Mouse (Mus musculus) heart, embryonic 12.5 days (tissue): ENCODE measurements at regions not wholly inside any gene's neighbourhood (a gene's known extent, or its start where the extent isn't known, plus 50 kb on each side); places are given as distances from the start of the nearest gene placed in this dataset.
"Not testable (repeated sequence)": the region's sequence is repeated elsewhere in the genome, so short reads cannot be mapped to it uniquely, and the experiment has no call there.

Experiments
- ATAC-seq: fragments of 200-750 bp; cut with Nextera tagmentation; 2 replicates; pipeline ENCODE4 v1.8.0; 2017; ENCODE audit warnings: moderate TSS enrichment, moderate library complexity; ENCODE audit not compliant: insufficient number of reproducible peaks, low FRiP score
- H3K27ac ChIP-seq: fragments of 300-500 bp; sonication (generic); 2 replicates; pipeline ENCODE4 v1.5.1; 2016; ENCODE audit warnings: mild to moderate bottlenecking, moderate library complexity; ENCODE audit not compliant: poor library complexity, severe bottlenecking
- H3K27me3 ChIP-seq: fragments of 300-500 bp; sonication (generic); replicated peaks from 2 replicates; pipeline ENCODE4 v1.6.1; 2016; ENCODE audit warnings: mild to moderate bottlenecking, moderate library complexity
- H3K36me3 ChIP-seq: fragments of 300-500 bp; sonication (generic); 2 replicates; pipeline ENCODE4 v1.6.1; 2016; ENCODE audit warnings: mild to moderate bottlenecking, moderate library complexity
- H3K4me1 ChIP-seq: fragments of 300-500 bp; sonication (generic); replicated peaks from 2 replicates; pipeline ENCODE4 v1.6.1; 2016; ENCODE audit warnings: mild to moderate bottlenecking
- H3K4me2 ChIP-seq: fragments of 300-500 bp; sonication (generic); 2 replicates; pipeline ENCODE4 v1.6.1; 2016; ENCODE audit warnings: mild to moderate bottlenecking, moderate library complexity
- H3K4me3 ChIP-seq: fragments of 300-500 bp; sonication (generic); 2 replicates; pipeline ENCODE4 v1.5.1; 2016; ENCODE audit warnings: mild to moderate bottlenecking
- H3K9ac ChIP-seq: fragments of 300-500 bp; sonication (generic); 2 replicates; pipeline ENCODE4 v1.6.1; 2016; ENCODE audit warnings: mild to moderate bottlenecking, moderate library complexity
- H3K9me3 ChIP-seq: fragments of 300-500 bp; sonication (generic); replicated peaks from 2 replicates; pipeline ENCODE4 v1.6.1; 2016; ENCODE audit warnings: mild to moderate bottlenecking, moderate library complexity
- WGBS: fragments of 180-500 bp; shearing (Covaris S2); methylation state at CpG from one replicate; pipeline ENCODE4 v1.1.7; 2016; 5-methylcytosine and 5-hydroxymethylcytosine counted together

- Histone ChIP-seq H3K36me3 (no peaks in the 10 kb centered on the region), H3K4me2 (no peak overlapping the region), H3K4me3 (no peak overlapping the region), H3K9ac (no peak overlapping the region), H3K9me3 (no peaks in the 10 kb centered on the region), H3K27ac (no peak overlapping the region), H3K27me3 (no peaks in the 10 kb centered on the region), H3K4me1 (no peaks in the 10 kb centered on the region)
- ATAC-seq, result no peak
- WGBS, result 21% methylated on average over 5 of the region's 5 CpGs
Measured at GRCm38 (mm10) chr14:48800857-48801256, 127.2 kb upstream of the Otx2 start.

- Histone ChIP-seq H3K27me3 (no peaks in the 10 kb centered on the region), H3K27ac (no peak overlapping the region), H3K4me2 (no peak overlapping the region), H3K9ac (no peak overlapping the region), H3K36me3 (no peaks in the 10 kb centered on the region), H3K4me3 (no peak overlapping the region), H3K4me1 (no peaks in the 10 kb centered on the region), H3K9me3 (no peaks in the 10 kb centered on the region)
- no peak for ATAC-seq
- WGBS, result 72% methylated on average over 4 of the region's 4 CpGs
Measured at GRCm38 (mm10) chr14:48800100-48800449, 126.5 kb upstream of the Otx2 start.

GRCm38 (mm10) chr14:48799442-48800099, 126.0 kb upstream of the Otx2 start:
- Histone ChIP-seq H3K4me2 (no peak overlapping the region), H3K9me3 (no peaks in the 10 kb centered on the region), H3K27me3 (no peaks in the 10 kb centered on the region), H3K4me1 (no peaks in the 10 kb centered on the region), H3K27ac (no peak overlapping the region), H3K9ac (no peak overlapping the region), H3K36me3 (no peaks in the 10 kb centered on the region), H3K4me3 (no peak overlapping the region)
- ATAC-seq, result no peak
- 65% methylated on average over 10 of the region's 10 CpGs for WGBS

GRCm38 (mm10) chr14:48791507-48791906, 117.9 kb upstream of the Otx2 start:
- H3K4me1 ChIP-seq, result no peaks in the 10 kb centered on the region
- H3K4me3 ChIP-seq, result no peak overlapping the region
- whole genome bisulfite sequencing, result 81% methylated on average over 5 of the region's 5 CpGs
- no peak overlapping the region for H3K9ac ChIP-seq
- H3K36me3 ChIP-seq, result no peaks in the 10 kb centered on the region
- H3K27me3 ChIP-seq, result no peaks in the 10 kb centered on the region
- no peak overlapping the region for H3K27ac ChIP-seq
- no peak overlapping the region for H3K4me2 ChIP-seq
- no peak for ATAC-seq
- H3K9me3 ChIP-seq, result no peaks in the 10 kb centered on the region

- Histone ChIP-seq H3K27me3 (no peaks in the 10 kb centered on the region), H3K27ac (no peak overlapping the region), H3K4me1 (no peaks in the 10 kb centered on the region), H3K4me3 (no peak overlapping the region), H3K9ac (no peak overlapping the region), H3K9me3 (no peaks in the 10 kb centered on the region), H3K36me3 (no peaks in the 10 kb centered on the region), H3K4me2 (no peak overlapping the region)
- 64% methylated on average over 1 of the region's 1 CpGs for WGBS
- ATAC-seq, result no peak
Measured at GRCm38 (mm10) chr14:48779327-48779726, 105.7 kb upstream of the Otx2 start.

- WGBS, result 78% methylated on average over 9 of the region's 9 CpGs
- Histone ChIP-seq H3K27me3 (no peaks in the 10 kb centered on the region), H3K4me1 (no peaks in the 10 kb centered on the region), H3K9ac (no peak overlapping the region), H3K27ac (no peak overlapping the region), H3K4me3 (no peak overlapping the region), H3K36me3 (no peaks in the 10 kb centered on the region), H3K9me3 (no peaks in the 10 kb centered on the region), H3K4me2 (no peak overlapping the region)
- ATAC-seq, result no peak
Measured at GRCm38 (mm10) chr14:48770832-48771231, 97.2 kb upstream of the Otx2 start.

GRCm38 (mm10) chr14:48762691-48763090, 89.1 kb upstream of the Otx2 start:
- Histone ChIP-seq H3K9me3 (no peaks in the 10 kb centered on the region; the same call in 1 of the 2 replicates), H3K27me3 (no peaks in the 10 kb centered on the region), H3K27ac (no peak overlapping the region), H3K4me3 (no peak overlapping the region), H3K36me3 (no peaks in the 10 kb centered on the region), H3K4me2 (no peak overlapping the region), H3K4me1 (no peaks in the 10 kb centered on the region), H3K9ac (no peak overlapping the region)
- ATAC-seq, result no peak
- WGBS, result 91% methylated on average over 5 of the region's 5 CpGs

GRCm38 (mm10) chr14:48761002-48761648, 87.5 kb upstream of the Otx2 start:
- WGBS, result 70% methylated on average over 7 of the region's 7 CpGs

GRCm38 (mm10) chr14:48755096-48755495, 81.5 kb upstream of the Otx2 start:
- H3K9ac ChIP-seq, H3K4me3 ChIP-seq, H3K27ac ChIP-seq, ATAC-seq, H3K36me3 ChIP-seq, H3K9me3 ChIP-seq, H3K4me2 ChIP-seq, H3K4me1 ChIP-seq: not testable (repeated sequence)
- peaks cover 12% of the 10 kb centered on the region; the same call in 1 of the 2 replicates for H3K27me3 ChIP-seq
- WGBS, result 85% methylated on average over 5 of the region's 5 CpGs

More at GRCm38 (mm10) chr14:48761002-48761648, 87.5 kb upstream of the Otx2 start:
- Histone ChIP-seq H3K36me3 (no peaks in the 10 kb centered on the region), H3K4me2 (no peak overlapping the region), H3K9me3 (no peaks in the 10 kb centered on the region; the same call in 1 of the 2 replicates), H3K27me3 (no peaks in the 10 kb centered on the region), H3K27ac (no peak overlapping the region), H3K4me1 (no peaks in the 10 kb centered on the region), H3K4me3 (no peak overlapping the region), H3K9ac (no peak overlapping the region)
- ATAC-seq, result no peak

- Histone ChIP-seq H3K36me3 (no peaks in the 10 kb centered on the region), H3K4me2 (no peak overlapping the region), H3K4me3 (no peak overlapping the region), H3K9ac (no peak overlapping the region), H3K27ac (no peak overlapping the region), H3K4me1 (peaks cover 5% of the 10 kb centered on the region; the same call in 1 of the 2 replicates), H3K9me3 (no peaks in the 10 kb centered on the region), H3K27me3 (peaks cover 12% of the 10 kb centered on the region; the same call in 1 of the 2 replicates)
- no peak for ATAC-seq
- 30% methylated on average over 11 of the region's 11 CpGs for WGBS
Measured at GRCm38 (mm10) chr14:48754080-48754720, 80.6 kb upstream of the Otx2 start.

GRCm38 (mm10) chr14:48753517-48754079, 80.0 kb upstream of the Otx2 start:
- no peak overlapping the region for H3K9ac ChIP-seq
- WGBS, result 46% methylated on average over 10 of the region's 10 CpGs

More at GRCm38 (mm10) chr14:48753517-48754079, 80.0 kb upstream of the Otx2 start:
- Histone ChIP-seq H3K36me3 (no peaks in the 10 kb centered on the region), H3K4me1 (peaks cover 5% of the 10 kb centered on the region; the same call in 1 of the 2 replicates), H3K9me3 (no peaks in the 10 kb centered on the region), H3K4me2 (no peak overlapping the region), H3K4me3 (no peak overlapping the region), H3K27ac (no peak overlapping the region), H3K27me3 (peaks cover 12% of the 10 kb centered on the region; the same call in 1 of the 2 replicates)
- no peak for ATAC-seq
